Mouse (Mus musculus): ENCODE results near the gene Git1.

The Git1 gene

GRCm38 (mm10) chr11:77502481-77502880 lies 9.1 kb downstream of the Git1 start:
- DNase-seq (ENCODE audit: low spot score), result no peak

GRCm38 (mm10) chr11:77503511-77503910 lies 10.1 kb downstream of the Git1 start:
- no peak for DNase-seq (ENCODE audit: low spot score)

GRCm38 (mm10) chr11:77504377-77504776 lies 11.0 kb downstream of the Git1 start:
- no peak for DNase-seq (ENCODE audit: low spot score)

GRCm38 (mm10) chr11:77505291-77505980 lies 12.1 kb downstream of the Git1 start:
- DNase-seq (ENCODE audit: low spot score), result no peak

GRCm38 (mm10) chr11:77506273-77506672 lies 12.9 kb downstream of the Git1 start:
- no peak for DNase-seq (ENCODE audit: low spot score)

- no peak for DNase-seq (ENCODE audit: low spot score)
Measured at GRCm38 (mm10) chr11:77506941-77507340, 13.6 kb downstream of the Git1 start.

GRCm38 (mm10) chr11:77507426-77507825 lies 14.1 kb downstream of the Git1 start:
- no peak for DNase-seq (ENCODE audit: low spot score)

- peak; percentile 85 for DNase-seq (ENCODE audit: low spot score)
Measured at GRCm38 (mm10) chr11:77508068-77509021, 15.0 kb downstream of the Git1 start.

GRCm38 (mm10) chr11:77511336-77511735 lies 18.0 kb downstream of the Git1 start:
- peak; percentile 3 for DNase-seq (ENCODE audit: low spot score)

- DNase-seq (ENCODE audit: low spot score), result peak; percentile 86
Measured at GRCm38 (mm10) chr11:77512891-77513810, 19.8 kb downstream of the Git1 start.

- no peak for DNase-seq (ENCODE audit: low spot score)
Measured at GRCm38 (mm10) chr11:77513811-77514170, 20.4 kb downstream of the Git1 start.

GRCm38 (mm10) chr11:77514281-77514831 lies 21.0 kb downstream of the Git1 start:
- DNase-seq (ENCODE audit: low spot score), result peak; percentile 25

GRCm38 (mm10) chr11:77514832-77515636 lies 21.7 kb downstream of the Git1 start, which contains the start of gene Abhd15:
Abhd15 (plus strand) TSS chr11:77515121.
- peak; percentile 73 for DNase-seq (ENCODE audit: low spot score)

GRCm38 (mm10) chr11:77515637-77516552 lies 22.5 kb downstream of the Git1 start, which contains the start of gene Trp53i13:
Trp53i13 (minus strand) TSS chr11:77515980.
- peak; percentile 31 for DNase-seq (ENCODE audit: low spot score)

GRCm38 (mm10) chr11:77516553-77517425 lies 23.4 kb downstream of the Git1 start:
- no peak for DNase-seq (ENCODE audit: low spot score)

GRCm38 (mm10) chr11:77518051-77518798 lies 24.9 kb downstream of the Git1 start:
- no peak for DNase-seq (ENCODE audit: low spot score)

- DNase-seq (ENCODE audit: low spot score), result no peak
Measured at GRCm38 (mm10) chr11:77519043-77519442, 25.7 kb downstream of the Git1 start, which contains the start of gene Gm10392. Gm10392 (minus strand) TSS chr11:77519198.
